Mouse (Mus musculus) layer of hippocampus, adult 2 months (tissue): ENCODE measurements around the gene Gvin1. TPM values are rescaled to one million over a fixed set of nuclear protein-coding genes. Genes with fewer than 3 reads are reported as not detected.
A peak's percentile ranks its signal among the peaks of the same experiment; 100 is the strongest.
"Not testable (repeated sequence)": the region's sequence is repeated elsewhere in the genome, so short reads cannot be mapped to it uniquely, and the experiment has no call there.

Experiments used
- DNase-seq, 2 experiments: peaks; one replicate each; pipeline ENCODE4 v3.0.0; 2022; ENCODE audit warnings: low spot score in 2 of 2
- H3K27ac ChIP-seq: fragments of 200-600 bp; 2 replicates; pipeline ENCODE4 v1.8.1; 2022
- H3K4me3 ChIP-seq: fragments of 200-600 bp; 2 replicates; pipeline ENCODE4 v1.8.1; 2022; ENCODE audit warnings: mild to moderate bottlenecking
- CTCF ChIP-seq: fragments of 200-600 bp; conservative IDR thresholded peaks from 2 replicates; pipeline ENCODE4 v1.8.1; 2022; ENCODE audit warnings: antibody characterized with exemption, mild to moderate bottlenecking, moderate library complexity
- long read RNA-seq, 2 experiments: library from polyadenylated mRNA; stranded (forward); transcript quantifications; one replicate each; pipeline ENCODE4 v2.0.0; 2021; ENCODE audit warnings: borderline mapping rate in 2 of 2
- total RNA-seq, 2 experiments: library from RNA; stranded (reverse); gene quantifications; 2 replicates each; pipeline ENCODE4 v1.2.3; 2021

Gvin1 gene
- 1 to 10 TPM in 1 of 2 experiments, under 1 TPM in 1; 0.66 to 1.4 TPM for total RNA-seq
- long read RNA-seq, experiment 1: 0 reads
- long read RNA-seq, experiment 2, partial matches to known transcripts: 1 of 1 reads
- long read RNA-seq, experiment 2, other reads (novel, unspliced or antisense): 0 of 1 reads

DNA sequence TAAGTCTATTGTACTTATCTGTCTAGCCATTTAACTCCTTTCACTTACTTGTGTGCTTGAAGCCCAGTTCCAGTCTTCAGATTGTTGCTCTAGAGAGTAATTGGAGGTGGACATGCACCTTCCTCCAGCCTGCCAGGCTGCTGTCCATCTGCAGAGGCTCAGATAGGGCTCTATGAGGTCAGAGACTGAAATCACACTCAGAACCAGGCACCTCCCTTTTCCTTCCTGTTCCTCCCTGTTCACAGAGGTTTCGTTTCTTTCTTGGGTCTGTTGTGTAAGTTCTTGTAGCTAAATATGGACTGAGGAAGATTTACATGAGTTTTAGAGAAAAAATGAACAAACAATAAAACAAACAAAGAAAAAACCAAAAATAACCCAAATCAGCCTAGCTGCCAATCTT, at the start of gene Gvin1:
TSS of gene Gvin1 (minus strand) at position 150 of the 400 bp plus-strand sequence.
- H3K4me3 ChIP-seq, H3K27ac ChIP-seq, DNase-seq: not testable (repeated sequence)

DNA sequence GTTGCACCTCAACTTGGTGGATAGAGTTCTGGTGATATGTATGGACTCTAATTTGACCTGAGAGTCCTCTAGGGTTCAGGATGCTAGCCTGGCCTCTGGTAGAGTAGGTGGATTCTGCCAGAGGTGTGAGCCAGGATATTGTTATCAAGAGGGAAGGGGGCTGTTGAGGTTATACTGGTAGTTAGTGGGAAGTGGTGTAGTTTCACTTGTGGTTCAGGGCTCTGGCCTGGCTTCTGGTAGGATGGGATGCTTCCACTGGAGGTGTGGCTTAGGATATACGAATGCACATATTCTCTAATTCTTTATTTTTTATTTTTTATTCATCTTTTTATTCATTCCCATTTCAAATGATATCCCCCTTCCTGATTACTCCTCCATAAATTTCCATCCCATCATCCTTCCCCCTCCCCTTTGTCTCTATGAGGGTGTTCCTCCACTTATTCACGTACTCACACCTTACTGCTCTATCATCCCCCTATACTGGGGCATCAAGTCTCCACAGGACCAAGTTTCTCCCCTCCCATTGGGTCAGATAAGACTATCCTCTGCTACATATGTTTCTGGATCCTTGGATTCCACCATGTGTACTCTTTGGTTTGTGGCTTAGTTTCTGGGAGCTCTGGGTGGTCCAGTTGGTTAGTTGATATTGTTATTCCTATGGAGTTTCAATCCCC, 36.9 kb upstream of the Gvin1 start:
- Histone ChIP-seq H3K4me3 (no peak overlapping the region), H3K27ac (no peak overlapping the region)
- DNase-seq: no peak
- TF ChIP-seq CTCF: no peak

- DNase-seq: no peak
- no peak for TF ChIP-seq CTCF
- Histone ChIP-seq H3K4me3 (no peak overlapping the region), H3K27ac (no peak overlapping the region)
These were observed 33.8 kb upstream of the Gvin1 start for GRCm38 (mm10) chr7:106248922-106249321.

DNA sequence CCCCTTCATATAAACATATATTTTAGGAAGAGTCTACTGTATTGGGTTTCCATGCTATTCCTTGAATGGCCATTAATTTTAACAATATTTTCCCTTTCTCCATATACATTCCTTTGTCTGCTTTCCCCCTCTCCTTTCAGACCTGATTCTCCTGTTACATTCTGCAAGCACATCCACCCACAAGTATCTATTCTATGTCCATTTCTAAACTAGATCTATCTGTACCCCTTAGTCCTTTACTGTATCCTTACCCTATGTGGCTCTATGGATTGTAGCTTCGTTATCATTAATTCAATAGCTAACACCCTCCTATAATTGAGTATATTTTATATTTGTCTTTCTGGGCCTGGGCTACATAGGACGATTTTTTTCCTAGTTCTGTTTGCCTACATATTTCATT, 33.1 kb upstream of the Gvin1 start:
- DNase-seq: no peak
- H3K4me3 ChIP-seq: no peak overlapping the region
- TF ChIP-seq CTCF: no peak
- no peak overlapping the region for H3K27ac ChIP-seq

DNA sequence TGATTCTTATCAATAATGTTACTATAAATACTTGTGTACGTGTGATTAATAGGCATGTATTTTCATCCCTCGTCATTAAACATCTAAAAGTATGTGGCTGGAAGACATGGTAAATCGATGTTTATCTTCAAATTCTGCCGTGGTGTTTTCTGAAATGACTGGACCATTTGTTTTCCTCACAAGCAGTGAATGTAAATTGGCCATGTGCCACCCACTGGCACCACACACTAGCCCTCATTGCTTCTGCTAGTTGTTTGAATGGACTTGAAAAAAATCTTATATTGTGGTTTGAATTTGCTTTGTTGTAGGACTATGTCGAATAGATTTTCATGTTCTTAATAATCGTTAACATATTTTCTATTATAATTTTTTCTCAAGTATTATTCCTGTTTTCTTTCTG, 30.5 kb upstream of the Gvin1 start:
- Histone ChIP-seq H3K4me3 (no peak overlapping the region), H3K27ac (no peak overlapping the region)
- DNase-seq: no peak
- TF ChIP-seq CTCF: no peak

GRCm38 (mm10) chr7:106240484-106241275, 25.6 kb upstream of the Gvin1 start:
- not testable (repeated sequence) for DNase-seq, H3K4me3 ChIP-seq, H3K27ac ChIP-seq

- no peak for TF ChIP-seq CTCF
- DNase-seq: no peak
- Histone ChIP-seq H3K27ac (no peak overlapping the region), H3K4me3 (no peak overlapping the region)
These were observed 22.0 kb upstream of the Gvin1 start for GRCm38 (mm10) chr7:106237192-106237465.

- no peak overlapping the region for H3K27ac ChIP-seq
- no peak for TF ChIP-seq CTCF
- no peak for DNase-seq
- H3K4me3 ChIP-seq: no peak overlapping the region
These were observed 21.4 kb upstream of the Gvin1 start for GRCm38 (mm10) chr7:106236327-106237191.

DNA sequence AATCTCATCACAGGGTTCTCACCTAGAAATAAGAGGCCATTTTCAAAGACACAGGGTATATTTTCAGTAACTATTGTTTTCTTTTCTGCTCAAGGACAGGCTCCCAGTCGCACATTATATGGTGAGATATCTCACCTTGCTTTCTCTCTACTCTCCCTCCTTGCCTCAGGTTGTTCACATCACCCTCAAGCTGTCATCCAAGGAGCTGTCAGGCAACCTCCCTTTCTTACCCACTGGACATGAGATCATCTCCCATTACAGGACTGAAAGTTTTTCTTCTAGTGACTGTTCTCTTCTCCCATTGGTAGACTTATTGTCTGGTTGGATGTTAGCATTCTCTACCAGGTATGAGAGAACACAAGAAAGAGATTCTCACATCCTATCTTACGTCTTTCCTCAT, 20.5 kb upstream of the Gvin1 start:
- H3K27ac ChIP-seq: no peak overlapping the region
- no peak for TF ChIP-seq CTCF
- H3K4me3 ChIP-seq: no peak overlapping the region
- DNase-seq: no peak

DNA sequence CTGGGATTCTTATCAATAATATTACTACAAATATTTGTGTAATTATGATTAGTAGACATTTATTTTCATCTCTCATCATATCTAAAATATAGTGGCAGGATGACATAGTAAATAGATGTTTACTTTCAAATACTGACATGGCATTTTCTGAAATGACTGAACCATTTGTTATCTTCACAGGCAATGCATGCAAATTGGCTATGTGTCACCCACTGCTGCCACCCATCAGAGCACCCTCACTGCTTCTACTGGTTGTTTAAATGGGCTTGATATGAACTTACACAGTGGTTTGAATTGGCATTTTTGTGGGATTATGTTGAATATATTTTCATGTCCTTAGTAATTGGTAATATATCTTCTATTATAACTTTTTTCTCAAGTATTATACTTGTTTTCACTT, 784 bp upstream of the Gvin1 start:
- not testable (repeated sequence) for H3K4me3 ChIP-seq, DNase-seq, H3K27ac ChIP-seq

GRCm38 (mm10) chr7:106213770-106214169, 1.4 kb downstream of the Gvin1 start:
- not testable (repeated sequence) for H3K27ac ChIP-seq, DNase-seq, H3K4me3 ChIP-seq

- H3K4me3 ChIP-seq, H3K27ac ChIP-seq, DNase-seq: not testable (repeated sequence)
- peak; percentile 20; the same call in 1 of the 2 replicates for TF ChIP-seq CTCF
These were observed 8.5 kb downstream of the Gvin1 start for GRCm38 (mm10) chr7:106206630-106207029.

DNA sequence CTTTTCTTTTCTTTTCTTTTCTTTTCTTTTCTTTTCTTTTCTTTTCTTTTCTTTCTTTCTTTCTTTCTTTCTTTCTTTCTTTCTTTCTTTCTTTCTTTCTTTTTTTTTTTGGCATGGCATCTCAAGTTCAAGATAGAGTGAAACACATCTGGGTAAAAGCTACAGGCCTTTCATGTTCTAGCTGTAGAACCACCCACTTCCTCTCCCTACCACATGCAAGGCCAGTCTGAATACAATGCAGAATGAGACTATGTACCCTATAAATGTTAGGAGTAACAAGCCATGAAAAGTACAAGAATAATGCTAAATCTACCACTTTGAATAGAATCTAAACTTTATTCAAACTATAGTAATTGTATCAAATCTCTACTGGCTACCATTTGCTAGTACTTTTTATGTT, 38.1 kb downstream of the Gvin1 start:
- not testable (repeated sequence) for H3K27ac ChIP-seq, H3K4me3 ChIP-seq, DNase-seq

GRCm38 (mm10) chr7:106145013-106145754, 69.9 kb downstream of the Gvin1 start:
- H3K27ac ChIP-seq, H3K4me3 ChIP-seq, DNase-seq: not testable (repeated sequence)

- DNase-seq, H3K27ac ChIP-seq, H3K4me3 ChIP-seq: not testable (repeated sequence)
These were observed 73.8 kb downstream of the Gvin1 start for GRCm38 (mm10) chr7:106141128-106141895.

DNA sequence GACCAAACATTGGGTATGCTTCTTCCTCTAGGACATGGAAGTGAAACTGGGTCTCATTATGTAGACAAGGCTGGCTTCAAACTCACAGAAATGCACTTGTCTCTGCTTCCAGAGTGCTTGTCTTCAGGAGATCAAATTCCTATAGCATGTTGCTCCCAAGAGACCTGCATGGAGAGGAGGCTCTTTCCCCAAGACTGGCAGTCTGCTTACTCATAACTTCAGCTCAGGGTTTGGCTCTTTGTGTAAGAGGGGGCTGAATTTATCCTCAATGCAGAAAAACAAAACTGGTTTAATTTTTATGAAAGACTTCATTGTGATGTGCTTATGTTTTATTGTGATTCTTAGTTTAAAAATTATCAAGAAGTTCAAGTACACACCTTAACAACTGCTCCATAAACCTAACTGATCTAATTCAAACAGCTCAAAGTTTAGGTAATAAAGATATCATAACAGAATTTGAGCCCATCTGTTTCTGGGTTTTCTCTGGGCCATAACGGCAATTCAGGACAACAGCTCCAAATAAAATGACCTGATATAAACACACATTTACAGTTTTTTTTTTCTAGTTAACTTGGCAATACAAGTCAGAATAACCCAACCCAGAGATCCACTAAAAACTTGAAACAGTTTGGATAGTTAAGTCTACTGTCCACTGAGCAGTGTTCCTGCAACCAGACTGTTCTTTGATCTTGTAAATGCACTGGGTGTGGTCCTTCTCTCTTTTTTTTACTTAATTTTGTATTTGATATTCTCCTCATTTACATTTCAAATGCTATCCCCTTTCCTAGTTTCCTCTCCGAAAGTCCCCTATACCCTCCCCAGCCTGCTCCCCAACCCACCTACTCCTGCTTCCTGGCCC, 97.8 kb downstream of the Gvin1 start:
- H3K27ac ChIP-seq, DNase-seq: not testable (repeated sequence)

More for the DNA sequence above, 97.8 kb downstream of the Gvin1 start:
- H3K4me3 ChIP-seq: not testable (repeated sequence)
